Mouse (Mus musculus) liver, adult (tissue): ENCODE results near the gene Gba2.

Experiments
- GATA4 ChIP-seq: IDR thresholded peaks from 2 replicates; pipeline ENCODE4 v1.6.1; 2014; ENCODE audit warnings: mild to moderate bottlenecking, low read length; ENCODE audit not compliant: insufficient replicate concordance

The Gba2 gene

GRCm38 (mm10) chr4:43561997-43562768 is 16.5 kb downstream of the Gba2 start, which contains the start of the genes Creb3 and Tln1:
Gene Creb3 (plus strand): TSS chr4:43562332.
Gene Tln1 (minus strand): TSS chr4:43562691.
- peak; percentile 52; the same call in 1 of the 2 replicates for TF ChIP-seq GATA4

GRCm38 (mm10) chr4:43561436-43561996 is 17.2 kb downstream of the Gba2 start:
- TF ChIP-seq GATA4: no peak

- TF ChIP-seq GATA4: no peak
Observed at GRCm38 (mm10) chr4:43560976-43561375, 17.7 kb downstream of the Gba2 start.

- TF ChIP-seq GATA4: no peak
Observed at GRCm38 (mm10) chr4:43560243-43560611, 18.4 kb downstream of the Gba2 start.

GRCm38 (mm10) chr4:43559519-43560242 is 19.0 kb downstream of the Gba2 start:
- TF ChIP-seq GATA4: no peak

GRCm38 (mm10) chr4:43558631-43559356 is 19.9 kb downstream of the Gba2 start:
- TF ChIP-seq GATA4: no peak

GRCm38 (mm10) chr4:43558028-43558630 is 20.5 kb downstream of the Gba2 start:
- no peak for TF ChIP-seq GATA4

GRCm38 (mm10) chr4:43555926-43556325 is 22.7 kb downstream of the Gba2 start:
- no peak for TF ChIP-seq GATA4

- no peak for TF ChIP-seq GATA4
Observed at GRCm38 (mm10) chr4:43553891-43554290, 24.8 kb downstream of the Gba2 start.

- no peak for TF ChIP-seq GATA4
Observed at GRCm38 (mm10) chr4:43552437-43552836, 26.2 kb downstream of the Gba2 start.

- no peak for TF ChIP-seq GATA4
Observed at GRCm38 (mm10) chr4:43549055-43549454, 29.6 kb downstream of the Gba2 start.

- TF ChIP-seq GATA4: no peak
Observed at GRCm38 (mm10) chr4:43547160-43547559, 31.5 kb downstream of the Gba2 start.

- TF ChIP-seq GATA4: no peak
Observed at GRCm38 (mm10) chr4:43546375-43547047, 32.2 kb downstream of the Gba2 start.

- TF ChIP-seq GATA4: no peak
Observed at GRCm38 (mm10) chr4:43542044-43542443, 36.6 kb downstream of the Gba2 start.
